Mouse (Mus musculus): ENCODE results near the gene Mrpl44. TPM values are rescaled to one million over a fixed set of nuclear protein-coding genes. Genes with fewer than 3 reads are reported as not detected.
A peak's percentile ranks its signal among the peaks of the same experiment; 100 is the strongest.

The Mrpl44 gene
- polyA plus RNA-seq, 1 experiment from 2014 or later: 46.6 TPM

DNA sequence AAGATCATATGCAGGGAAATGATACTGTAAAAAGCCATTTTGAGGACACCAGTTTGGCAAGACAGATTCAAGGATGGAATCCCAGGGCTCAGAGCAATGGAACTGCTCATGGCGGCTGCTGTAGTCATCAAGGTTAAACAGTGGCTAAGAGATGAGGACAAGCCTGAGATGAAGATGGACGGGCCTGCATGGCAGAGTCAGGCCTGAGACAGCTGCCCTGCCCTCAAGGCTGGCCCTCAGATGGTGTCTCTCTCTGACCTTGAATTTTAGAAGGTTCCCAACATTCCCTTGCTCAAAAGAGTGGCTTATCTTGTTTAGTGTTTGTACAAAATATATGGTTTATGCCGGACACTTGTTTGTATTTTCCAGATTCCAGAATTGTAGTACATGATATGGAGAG is 22.4 kb upstream of the Mrpl44 start:
- 89% methylated on average over 3 of the region's 3 CpGs for WGBS
- no peaks in the 10 kb centered on the region for H3K9me3 ChIP-seq (replicated peaks)
- no peaks in the 10 kb centered on the region for H3K27me3 ChIP-seq
- H3K4me2 ChIP-seq: no peak overlapping the region
- no peak overlapping the region for H3K9ac ChIP-seq
- ATAC-seq (replicated peaks; ENCODE audit: insufficient number of reproducible peaks, insufficient read depth, low FRiP score, low read depth): no peak
- peaks cover 23% of the 10 kb centered on the region for H3K4me1 ChIP-seq (replicated peaks)
- H3K36me3 ChIP-seq: no peaks in the 10 kb centered on the region
- no peak overlapping the region for H3K4me3 ChIP-seq
- H3K27ac ChIP-seq: no peak overlapping the region

DNA sequence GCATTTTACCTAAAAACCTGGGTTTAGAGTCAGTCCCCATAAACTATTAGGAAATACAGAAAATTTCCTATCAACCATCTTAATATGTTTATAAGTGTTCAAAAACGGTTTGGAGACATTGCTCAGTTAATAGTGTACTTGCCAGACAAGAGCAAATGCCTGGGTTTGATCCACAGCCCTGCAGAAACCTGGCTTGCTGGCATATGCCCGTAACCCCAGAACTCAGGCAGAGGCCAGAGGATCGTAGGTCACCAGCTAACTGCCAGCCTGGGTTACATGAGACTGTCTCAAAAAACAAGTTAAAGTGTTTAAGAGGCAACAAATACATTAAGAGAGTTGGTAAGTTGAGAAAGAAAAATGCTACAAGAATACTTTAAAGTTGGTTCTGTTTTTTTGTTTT is 20.9 kb upstream of the Mrpl44 start:
- no peaks in the 10 kb centered on the region for H3K9me3 ChIP-seq (replicated peaks)
- H3K4me3 ChIP-seq: no peak overlapping the region
- H3K27ac ChIP-seq: no peak overlapping the region
- whole genome bisulfite sequencing: 86% methylated on average over 3 of the region's 3 CpGs
- H3K9ac ChIP-seq: no peak overlapping the region
- no peak overlapping the region for H3K4me2 ChIP-seq
- ATAC-seq (replicated peaks; ENCODE audit: insufficient number of reproducible peaks, insufficient read depth, low FRiP score, low read depth): no peak
- H3K36me3 ChIP-seq: no peaks in the 10 kb centered on the region
- peaks cover 20% of the 10 kb centered on the region for H3K4me1 ChIP-seq (replicated peaks)
- no peaks in the 10 kb centered on the region for H3K27me3 ChIP-seq

DNA sequence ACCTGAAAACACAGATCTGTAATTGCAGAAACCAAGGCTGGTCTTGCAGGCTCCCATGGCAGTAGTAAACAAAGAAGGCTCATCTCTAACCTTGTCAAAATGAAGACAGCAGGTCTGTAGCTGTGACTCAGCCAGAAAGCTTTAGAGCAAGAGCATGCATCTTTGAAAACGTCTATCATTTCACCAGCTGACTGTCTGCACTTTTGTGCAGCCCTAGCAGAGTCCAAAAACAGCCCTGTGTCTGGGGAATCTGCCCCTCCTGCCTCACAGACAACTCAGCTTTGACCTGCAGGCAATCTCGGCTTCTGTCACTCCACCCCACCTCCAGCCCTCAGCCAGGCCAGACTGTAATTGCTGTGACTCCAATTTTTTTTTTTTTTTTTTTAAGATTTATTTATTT is 20.4 kb upstream of the Mrpl44 start:
- WGBS: 27% methylated on average over 2 of the region's 2 CpGs
- ATAC-seq (replicated peaks; ENCODE audit: insufficient number of reproducible peaks, insufficient read depth, low FRiP score, low read depth): no peak
- Histone ChIP-seq H3K9ac (no peak overlapping the region), H3K4me3 (no peak overlapping the region), H3K36me3 (no peaks in the 10 kb centered on the region), H3K4me2 (no peak overlapping the region), H3K9me3 (replicated peaks) (no peaks in the 10 kb centered on the region), H3K27me3 (no peaks in the 10 kb centered on the region), H3K4me1 (replicated peaks) (peaks cover 22% of the 10 kb centered on the region), H3K27ac (no peak overlapping the region)

DNA sequence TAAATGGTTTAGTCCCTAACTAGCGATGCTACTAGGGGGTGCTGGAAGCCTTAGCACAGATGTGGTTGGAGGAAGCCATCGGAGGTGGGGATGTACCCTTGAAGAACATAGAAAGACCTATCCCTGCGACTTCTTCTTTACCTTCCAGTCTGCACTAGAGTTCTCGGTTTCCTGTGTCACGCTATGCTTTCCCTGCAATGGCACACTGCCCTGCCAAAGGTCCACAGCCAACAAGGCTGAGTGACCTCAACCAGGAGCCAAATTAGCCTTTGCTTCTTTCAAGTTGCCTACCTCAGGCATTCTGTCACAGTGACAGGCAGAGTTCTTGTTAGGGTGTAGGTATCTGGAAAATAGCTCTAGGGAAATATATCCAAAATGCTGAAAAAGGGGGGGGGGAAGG is 19.4 kb upstream of the Mrpl44 start:
- H3K27ac ChIP-seq: 0 out of 2 replicates have a peak overlapping the region, but pooled peaks have one; percentile 53
- ATAC-seq (replicated peaks; ENCODE audit: insufficient number of reproducible peaks, insufficient read depth, low FRiP score, low read depth): no peak
- H3K9me3 ChIP-seq (replicated peaks): no peaks in the 10 kb centered on the region
- H3K9ac ChIP-seq: no peak overlapping the region
- no peaks in the 10 kb centered on the region for H3K27me3 ChIP-seq
- peaks cover 28% of the 10 kb centered on the region for H3K4me1 ChIP-seq (replicated peaks)
- no peak overlapping the region for H3K4me3 ChIP-seq
- no peak overlapping the region for H3K4me2 ChIP-seq
- WGBS: 88% methylated on average over 5 of the region's 5 CpGs
- no peaks in the 10 kb centered on the region for H3K36me3 ChIP-seq

DNA sequence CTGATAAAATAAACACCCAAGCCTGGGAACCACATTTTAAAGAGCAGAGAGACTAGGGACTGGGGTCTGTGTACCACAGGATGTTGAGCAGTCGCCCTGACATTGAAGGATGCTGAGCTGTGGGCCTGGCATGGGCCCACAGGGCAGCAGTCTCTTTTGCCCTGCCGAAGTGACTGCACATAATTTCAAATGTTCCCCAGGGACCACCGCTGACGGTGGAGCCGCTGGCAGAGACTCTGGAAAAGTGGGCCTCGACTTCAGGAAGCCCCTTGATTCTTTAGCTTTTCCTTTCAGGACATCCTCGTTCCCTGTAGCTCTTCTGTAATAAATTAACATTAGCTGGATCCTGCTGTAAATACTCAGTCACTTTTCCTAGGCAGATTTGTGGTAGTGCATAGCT is 18.7 kb upstream of the Mrpl44 start:
- 52% methylated on average over 7 of the region's 7 CpGs for WGBS
- Histone ChIP-seq H3K36me3 (no peaks in the 10 kb centered on the region), H3K4me3 (no peak overlapping the region), H3K4me2 (no peak overlapping the region), H3K27me3 (no peaks in the 10 kb centered on the region), H3K4me1 (replicated peaks) (peaks cover 27% of the 10 kb centered on the region), H3K9me3 (replicated peaks) (no peaks in the 10 kb centered on the region), H3K9ac (no peak overlapping the region), H3K27ac (peak overlapping the region; percentile 53)
- no peak for ATAC-seq (replicated peaks; ENCODE audit: insufficient number of reproducible peaks, insufficient read depth, low FRiP score, low read depth)

DNA sequence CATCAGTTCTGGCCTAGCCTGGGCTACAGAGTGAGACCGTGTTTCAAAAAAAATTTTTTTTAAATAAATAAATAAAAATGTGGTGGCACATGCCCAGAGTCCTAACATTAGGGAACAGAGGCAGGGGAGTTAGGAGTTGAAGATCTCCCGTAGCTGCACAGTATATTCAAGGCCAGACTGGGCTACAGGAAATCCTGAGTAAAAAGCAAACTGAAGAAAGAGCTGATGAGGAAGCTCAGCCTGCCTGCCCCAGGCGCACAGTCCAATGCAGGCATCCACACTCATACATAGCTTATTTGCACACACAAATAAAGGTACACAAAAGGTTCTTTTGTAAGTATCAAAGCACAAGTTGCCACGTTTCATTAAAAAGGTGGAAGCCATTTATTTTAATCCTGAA is 18.2 kb upstream of the Mrpl44 start:
- Histone ChIP-seq H3K27ac (peak overlapping the region; percentile 53), H3K4me1 (replicated peaks) (peaks cover 32% of the 10 kb centered on the region), H3K27me3 (no peaks in the 10 kb centered on the region), H3K9ac (no peak overlapping the region), H3K4me2 (no peak overlapping the region), H3K36me3 (no peaks in the 10 kb centered on the region), H3K9me3 (replicated peaks) (no peaks in the 10 kb centered on the region), H3K4me3 (no peak overlapping the region)
- ATAC-seq (replicated peaks; ENCODE audit: insufficient number of reproducible peaks, insufficient read depth, low FRiP score, low read depth): no peak
- 68% methylated on average over 4 of the region's 4 CpGs for WGBS

DNA sequence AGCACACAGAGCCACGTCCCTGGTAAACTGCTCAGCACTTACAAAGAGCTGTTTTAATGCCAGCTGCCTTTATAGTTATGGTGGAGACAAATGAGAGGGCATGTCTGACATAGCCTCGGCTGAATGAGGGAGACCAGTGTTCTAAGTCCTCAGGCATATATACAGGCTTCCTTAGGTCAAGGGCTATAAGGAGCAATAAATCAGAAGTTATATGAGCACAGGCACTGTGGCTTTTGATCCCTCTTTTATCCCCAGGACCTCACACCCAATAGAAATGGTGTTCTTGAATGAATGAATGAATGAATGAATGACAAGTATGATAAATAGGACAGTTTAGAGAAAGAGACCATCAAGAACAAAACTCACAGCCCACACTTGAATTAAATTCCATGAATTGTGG is 16.8 kb upstream of the Mrpl44 start:
- H3K27ac ChIP-seq: no peak overlapping the region
- WGBS: 59% methylated on average over 2 of the region's 2 CpGs
- peaks cover 37% of the 10 kb centered on the region for H3K4me1 ChIP-seq (replicated peaks)
- H3K9ac ChIP-seq: no peak overlapping the region
- H3K4me3 ChIP-seq: no peak overlapping the region
- no peak overlapping the region for H3K4me2 ChIP-seq
- H3K36me3 ChIP-seq: no peaks in the 10 kb centered on the region
- no peak for ATAC-seq (replicated peaks; ENCODE audit: insufficient number of reproducible peaks, insufficient read depth, low FRiP score, low read depth)
- H3K27me3 ChIP-seq: no peaks in the 10 kb centered on the region
- H3K9me3 ChIP-seq (replicated peaks): no peaks in the 10 kb centered on the region

DNA sequence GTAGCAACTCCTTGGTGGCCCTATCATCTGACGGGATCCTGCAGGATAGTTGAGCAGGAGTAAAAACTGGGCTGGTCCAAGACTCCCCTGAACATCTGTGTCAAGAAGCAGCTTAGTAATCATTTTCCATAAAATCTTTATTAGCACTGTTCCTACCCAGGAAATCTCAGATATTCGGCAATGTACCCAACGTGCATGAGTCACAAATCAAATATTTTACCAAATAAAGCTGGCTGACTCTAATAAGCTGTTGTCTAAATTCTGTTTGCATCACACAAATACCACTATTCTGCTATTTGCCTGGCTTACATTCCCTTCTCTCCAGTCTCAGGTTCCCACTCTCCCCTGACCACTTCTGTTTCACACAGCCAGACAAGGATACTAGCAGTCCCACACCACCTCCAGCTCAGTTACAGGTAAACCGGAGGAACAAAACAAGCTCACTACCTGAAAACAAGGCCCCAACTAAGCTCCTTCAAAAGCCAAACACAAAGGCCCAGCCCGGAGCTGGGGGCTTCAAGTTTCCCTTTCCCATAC is 16.3 kb upstream of the Mrpl44 start:
- peak overlapping the region; percentile 24; the same call in 1 of the 2 replicates for H3K4me2 ChIP-seq
- peak overlapping the region; percentile 12; the same call in 1 of the 2 replicates for H3K4me3 ChIP-seq
- no peaks in the 10 kb centered on the region for H3K27me3 ChIP-seq
- 75% methylated on average over 5 of the region's 5 CpGs for WGBS
- no peaks in the 10 kb centered on the region for H3K36me3 ChIP-seq
- no peak for ATAC-seq (replicated peaks; ENCODE audit: insufficient number of reproducible peaks, insufficient read depth, low FRiP score, low read depth)
- peaks cover 37% of the 10 kb centered on the region for H3K4me1 ChIP-seq (replicated peaks)
- H3K9ac ChIP-seq: no peak overlapping the region
- no peak overlapping the region for H3K27ac ChIP-seq
- H3K9me3 ChIP-seq (replicated peaks): no peaks in the 10 kb centered on the region

DNA sequence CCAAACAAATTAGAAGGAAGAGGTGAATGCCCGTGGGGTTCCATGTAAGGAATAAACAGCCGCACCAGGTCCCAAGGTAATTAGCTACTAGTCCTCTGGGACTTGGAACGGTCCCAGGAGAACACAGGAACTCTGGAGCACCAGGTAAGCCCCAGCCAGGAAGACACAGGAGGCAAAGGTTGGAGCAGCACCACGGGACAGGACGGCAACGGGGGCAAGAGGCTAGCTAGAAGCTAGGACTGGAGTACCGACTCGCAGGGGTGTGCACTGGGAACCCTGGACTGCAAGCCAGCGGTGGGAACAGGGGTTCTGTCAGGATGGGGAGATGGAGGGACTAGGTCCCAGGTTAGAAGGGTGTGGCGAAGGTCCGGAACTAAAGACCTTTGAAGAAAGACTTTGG is 15.2 kb upstream of the Mrpl44 start:
- ATAC-seq (replicated peaks; ENCODE audit: insufficient number of reproducible peaks, insufficient read depth, low FRiP score, low read depth): 0 out of 2 replicates have a peak, but pooled peaks have one; percentile 1
- no peaks in the 10 kb centered on the region for H3K36me3 ChIP-seq
- H3K9ac ChIP-seq: peak overlapping the region; percentile 95
- H3K4me3 ChIP-seq: peak overlapping the region; percentile 96
- H3K27ac ChIP-seq: no peak overlapping the region
- peaks cover 37% of the 10 kb centered on the region for H3K4me1 ChIP-seq (replicated peaks)
- H3K4me2 ChIP-seq: peak overlapping the region; percentile 89
- H3K27me3 ChIP-seq: no peaks in the 10 kb centered on the region
- no peaks in the 10 kb centered on the region for H3K9me3 ChIP-seq (replicated peaks)
- WGBS: 6% methylated on average over 11 of the region's 11 CpGs

DNA sequence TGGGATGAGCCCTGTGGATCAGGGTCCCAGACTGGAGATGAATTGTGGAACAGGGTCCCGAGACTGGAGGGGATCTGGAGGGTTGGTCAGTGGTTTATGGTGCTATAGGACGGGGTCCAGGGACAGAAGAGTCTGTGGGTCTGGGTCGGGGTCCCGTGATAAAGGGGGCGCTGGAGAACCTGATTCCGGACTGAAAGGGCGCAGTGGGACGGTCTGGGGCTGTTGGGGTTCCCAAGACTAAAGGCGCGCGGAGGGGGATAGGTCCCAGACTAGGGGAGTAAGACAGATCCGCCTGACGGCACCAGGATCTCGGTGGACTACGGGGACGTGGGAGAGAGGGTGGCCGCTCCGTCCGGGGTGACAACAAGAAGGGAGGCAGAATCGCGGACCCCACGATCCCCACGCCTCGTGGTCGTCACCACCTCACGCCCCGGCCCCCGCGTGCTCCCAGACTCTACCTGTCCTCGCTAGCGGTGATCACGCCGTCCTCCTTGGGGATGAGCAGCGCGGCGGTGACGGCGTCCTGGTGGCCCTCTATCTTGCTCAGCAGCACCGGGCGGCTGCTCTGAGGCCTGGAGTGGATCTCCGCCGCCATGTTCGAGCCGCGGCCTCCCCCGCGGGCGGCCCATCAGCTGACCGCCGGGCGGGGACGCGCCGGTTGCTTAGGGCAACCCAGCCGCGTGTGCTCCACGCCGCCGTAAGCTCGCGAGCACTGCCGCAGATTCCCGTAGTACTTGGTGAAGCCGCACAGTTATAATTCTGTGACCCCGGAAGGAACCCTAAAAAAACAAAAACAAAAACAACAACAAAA is 14.5 kb upstream of the Mrpl44 start:
- Histone ChIP-seq H3K9me3 (replicated peaks) (no peaks in the 10 kb centered on the region), H3K4me3 (peak overlapping the region; percentile 96), H3K27ac (peak overlapping the region; percentile 58), H3K36me3 (no peaks in the 10 kb centered on the region), H3K4me1 (replicated peaks) (peaks cover 36% of the 10 kb centered on the region), H3K27me3 (no peaks in the 10 kb centered on the region), H3K9ac (peak overlapping the region; percentile 95), H3K4me2 (peak overlapping the region; percentile 89)
- WGBS: under 1% methylated on average over 64 of the region's 65 CpGs
- ATAC-seq (replicated peaks; ENCODE audit: insufficient number of reproducible peaks, insufficient read depth, low FRiP score, low read depth): peak; percentile 92

DNA sequence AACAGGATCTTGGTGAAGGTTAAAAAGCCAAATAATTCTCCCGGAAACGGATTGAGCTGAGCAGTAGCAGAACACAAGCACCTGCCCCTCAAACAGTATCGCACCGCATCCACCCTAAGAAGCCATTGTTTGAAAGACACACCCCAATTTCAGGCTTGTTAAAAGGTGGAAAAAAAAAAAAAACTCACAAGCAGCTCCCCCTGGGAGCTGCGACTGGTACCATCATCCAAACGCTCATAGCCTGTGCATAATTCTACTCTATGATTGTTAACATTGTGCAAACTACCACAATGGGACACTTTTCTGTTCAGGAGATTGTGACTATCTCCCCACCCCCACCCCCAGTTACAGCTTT is 13.9 kb upstream of the Mrpl44 start:
- H3K9me3 ChIP-seq (replicated peaks): no peaks in the 10 kb centered on the region
- H3K36me3 ChIP-seq: no peaks in the 10 kb centered on the region
- H3K9ac ChIP-seq: no peak overlapping the region; the same call in 1 of the 2 replicates
- peak overlapping the region; percentile 89 for H3K4me2 ChIP-seq
- H3K27me3 ChIP-seq: no peaks in the 10 kb centered on the region
- H3K27ac ChIP-seq: no peak overlapping the region
- ATAC-seq (replicated peaks; ENCODE audit: insufficient number of reproducible peaks, insufficient read depth, low FRiP score, low read depth): no peak
- H3K4me1 ChIP-seq (replicated peaks): peaks cover 30% of the 10 kb centered on the region
- WGBS: under 1% methylated on average over 6 of the region's 6 CpGs
- peak overlapping the region; percentile 96 for H3K4me3 ChIP-seq
